Mouse (Mus musculus) hindbrain, embryonic 15.5 days (tissue): Measurements from ENCODE around the gene Lect2. TPM values are rescaled to one million over a fixed set of nuclear protein-coding genes. Genes with fewer than 3 reads are reported as not detected.

Experiments used
- ATAC-seq: fragments of 200-750 bp; cut with Nextera tagmentation; 2 replicates; pipeline ENCODE4 v1.8.0; 2017; ENCODE audit warnings: low read depth, moderate number of reproducible peaks, moderate TSS enrichment; ENCODE audit not compliant: low FRiP score
- H3K27ac ChIP-seq: fragments of 300-500 bp; sonication (generic); replicated peaks from 2 replicates; pipeline ENCODE4 v1.5.1; 2015; ENCODE audit warnings: mild to moderate bottlenecking, inconsistent platforms
- H3K27me3 ChIP-seq: fragments of 300-500 bp; sonication (generic); 2 replicates; pipeline ENCODE4 v1.6.1; 2015; ENCODE audit warnings: control low read depth, inconsistent platforms
- H3K36me3 ChIP-seq: fragments of 300-500 bp; sonication (generic); 2 replicates; pipeline ENCODE4 v1.6.1; 2015; ENCODE audit warnings: control low read depth, inconsistent platforms
- H3K4me1 ChIP-seq: fragments of 300-500 bp; sonication (generic); replicated peaks from 2 replicates; pipeline ENCODE4 v1.6.1; 2015; ENCODE audit warnings: control low read depth, inconsistent platforms
- H3K4me2 ChIP-seq: fragments of 300-500 bp; sonication (generic); 2 replicates; pipeline ENCODE4 v1.6.1; 2015; ENCODE audit warnings: moderate library complexity, mild to moderate bottlenecking, inconsistent platforms
- H3K4me3 ChIP-seq: fragments of 300-500 bp; sonication (generic); 2 replicates; pipeline ENCODE4 v1.5.1; 2015; ENCODE audit warnings: mild to moderate bottlenecking, inconsistent platforms
- H3K9ac ChIP-seq: fragments of 300-500 bp; sonication (generic); 2 replicates; pipeline ENCODE4 v1.6.1; 2015; ENCODE audit warnings: inconsistent platforms
- H3K9me3 ChIP-seq: fragments of 300-500 bp; sonication (generic); 2 replicates; pipeline ENCODE4 v1.6.1; 2016; ENCODE audit warnings: control low read depth, inconsistent platforms
- WGBS: fragments of 180-500 bp; shearing (Covaris S2); methylation state at CpG from one replicate; pipeline ENCODE4 v1.1.7; 2015; 5-methylcytosine and 5-hydroxymethylcytosine counted together
- polyA plus RNA-seq: library from polyadenylated mRNA; unstranded; fragments of >200 nt; fragmentation: Nextera tagmentation; extraction: Ambion mirVana; gene quantifications from 2 replicates; pipeline ENCODE4 v1.2.1, GENCODE M21; 2015

The Lect2 gene
- 0.18 TPM in 1 of 2 replicates, not detected in the other for polyA plus RNA-seq

- Histone ChIP-seq H3K27me3 (no peaks in the 10 kb centered on the region), H3K9ac (no peak within 1 kb of the TSS), H3K27ac (no peak within 1 kb of the TSS), H3K9me3 (no peaks in the 10 kb centered on the region), H3K4me3 (no peak within 1 kb of the TSS), H3K4me2 (no peak within 1 kb of the TSS), H3K36me3 (no peaks in the 10 kb centered on the region), H3K4me1 (no peaks in the 10 kb centered on the region; the same call in 1 of the 2 replicates)
- 62% methylated on average over 9 of the region's 9 CpGs for WGBS
- no peak for ATAC-seq
These were observed at the start of gene Lect2 for GRCm38 (mm10) chr13:56548401-56548800. Lect2 (minus strand) TSS chr13:56548502.

GRCm38 (mm10) chr13:56597296-56597695 is 49.0 kb upstream of the Lect2 start:
- Histone ChIP-seq H3K27ac (no peak overlapping the region), H3K36me3 (no peaks in the 10 kb centered on the region), H3K4me3 (no peak overlapping the region), H3K9me3 (no peaks in the 10 kb centered on the region), H3K4me1 (peaks cover 30% of the 10 kb centered on the region), H3K4me2 (no peak overlapping the region), H3K9ac (no peak overlapping the region), H3K27me3 (no peaks in the 10 kb centered on the region)
- ATAC-seq = 0 out of 2 replicates have a peak, but pooled peaks have one; percentile 24
- WGBS = 57% methylated on average over 4 of the region's 4 CpGs

- Histone ChIP-seq H3K4me1 (peaks cover 20% of the 10 kb centered on the region), H3K4me2 (no peak overlapping the region), H3K9ac (no peak overlapping the region), H3K27ac (no peak overlapping the region), H3K27me3 (no peaks in the 10 kb centered on the region), H3K4me3 (no peak overlapping the region), H3K36me3 (no peaks in the 10 kb centered on the region), H3K9me3 (no peaks in the 10 kb centered on the region)
- WGBS = 68% methylated on average over 8 of the region's 8 CpGs
- ATAC-seq = no peak
These were observed 46.9 kb upstream of the Lect2 start for GRCm38 (mm10) chr13:56595246-56595645.

- Histone ChIP-seq H3K4me1 (peaks cover 20% of the 10 kb centered on the region), H3K9ac (no peak overlapping the region), H3K9me3 (no peaks in the 10 kb centered on the region), H3K4me3 (no peak overlapping the region), H3K27me3 (no peaks in the 10 kb centered on the region), H3K4me2 (no peak overlapping the region), H3K36me3 (no peaks in the 10 kb centered on the region), H3K27ac (no peak overlapping the region)
- ATAC-seq = no peak
- WGBS = 71% methylated on average over 7 of the region's 7 CpGs
These were observed 45.7 kb upstream of the Lect2 start for GRCm38 (mm10) chr13:56593961-56594391.

GRCm38 (mm10) chr13:56593196-56593595 is 44.9 kb upstream of the Lect2 start:
- ATAC-seq = no peak
- no peaks in the 10 kb centered on the region for H3K9me3 ChIP-seq
- H3K9ac ChIP-seq = no peak overlapping the region
- WGBS = 91% methylated on average over 5 of the region's 5 CpGs
- H3K36me3 ChIP-seq = no peaks in the 10 kb centered on the region
- H3K27ac ChIP-seq = no peak overlapping the region
- peaks cover 19% of the 10 kb centered on the region for H3K4me1 ChIP-seq
- no peak overlapping the region for H3K4me3 ChIP-seq
- H3K27me3 ChIP-seq = no peaks in the 10 kb centered on the region
- H3K4me2 ChIP-seq = no peak overlapping the region

- no peaks in the 10 kb centered on the region for H3K27me3 ChIP-seq
- H3K27ac ChIP-seq = no peak overlapping the region
- no peaks in the 10 kb centered on the region for H3K9me3 ChIP-seq
- 0 out of 2 replicates have a peak, but pooled peaks cover 9% of the 10 kb centered on the region for H3K4me1 ChIP-seq
- 55% methylated on average over 2 of the region's 2 CpGs for WGBS
- H3K9ac ChIP-seq = no peak overlapping the region
- no peak overlapping the region for H3K4me3 ChIP-seq
- no peak for ATAC-seq
- no peak overlapping the region for H3K4me2 ChIP-seq
- H3K36me3 ChIP-seq = no peaks in the 10 kb centered on the region
These were observed 43.6 kb upstream of the Lect2 start for GRCm38 (mm10) chr13:56591939-56592338.

- H3K4me3 ChIP-seq = no peak overlapping the region
- WGBS = 93% methylated on average over 8 of the region's 8 CpGs
- no peaks in the 10 kb centered on the region for H3K9me3 ChIP-seq
- H3K27ac ChIP-seq = no peak overlapping the region
- ATAC-seq = no peak
- H3K36me3 ChIP-seq = no peaks in the 10 kb centered on the region
- 0 out of 2 replicates have a peak, but pooled peaks cover 9% of the 10 kb centered on the region for H3K4me1 ChIP-seq
- no peaks in the 10 kb centered on the region for H3K27me3 ChIP-seq
- H3K9ac ChIP-seq = no peak overlapping the region
- no peak overlapping the region for H3K4me2 ChIP-seq
These were observed 42.9 kb upstream of the Lect2 start for GRCm38 (mm10) chr13:56591191-56591590.

- 84% methylated on average over 5 of the region's 5 CpGs for WGBS
- 0 out of 2 replicates have a peak, but pooled peaks cover 9% of the 10 kb centered on the region for H3K4me1 ChIP-seq
- H3K36me3 ChIP-seq = no peaks in the 10 kb centered on the region
- no peak for ATAC-seq
- no peaks in the 10 kb centered on the region for H3K27me3 ChIP-seq
- H3K4me3 ChIP-seq = no peak overlapping the region
- H3K27ac ChIP-seq = no peak overlapping the region
- no peak overlapping the region for H3K9ac ChIP-seq
- no peaks in the 10 kb centered on the region for H3K9me3 ChIP-seq
- H3K4me2 ChIP-seq = no peak overlapping the region
These were observed 41.9 kb upstream of the Lect2 start for GRCm38 (mm10) chr13:56590202-56590601.

- no peaks in the 10 kb centered on the region for H3K36me3 ChIP-seq
- H3K27ac ChIP-seq = no peak overlapping the region
- H3K4me2 ChIP-seq = no peak overlapping the region
- ATAC-seq = no peak
- no peaks in the 10 kb centered on the region for H3K27me3 ChIP-seq
- H3K4me1 ChIP-seq = no peaks in the 10 kb centered on the region
- H3K4me3 ChIP-seq = no peak overlapping the region
- no peaks in the 10 kb centered on the region for H3K9me3 ChIP-seq
- H3K9ac ChIP-seq = no peak overlapping the region
- WGBS = 82% methylated on average over 14 of the region's 14 CpGs
These were observed 40.3 kb upstream of the Lect2 start for GRCm38 (mm10) chr13:56588454-56589117.

GRCm38 (mm10) chr13:56586046-56586445 is 37.7 kb upstream of the Lect2 start:
- Histone ChIP-seq H3K36me3 (no peaks in the 10 kb centered on the region), H3K27me3 (no peaks in the 10 kb centered on the region), H3K4me3 (no peak overlapping the region), H3K4me1 (peaks cover 18% of the 10 kb centered on the region), H3K9ac (no peak overlapping the region), H3K4me2 (no peak overlapping the region), H3K27ac (no peak overlapping the region), H3K9me3 (no peaks in the 10 kb centered on the region)
- no peak for ATAC-seq
- 91% methylated on average over 3 of the region's 3 CpGs for WGBS

- no peak for ATAC-seq
- Histone ChIP-seq H3K4me1 (peaks cover 21% of the 10 kb centered on the region), H3K9me3 (no peaks in the 10 kb centered on the region), H3K36me3 (no peaks in the 10 kb centered on the region), H3K9ac (no peak overlapping the region), H3K27ac (no peak overlapping the region), H3K4me2 (no peak overlapping the region), H3K4me3 (no peak overlapping the region), H3K27me3 (no peaks in the 10 kb centered on the region)
- WGBS = 20% methylated on average over 3 of the region's 3 CpGs
These were observed 34.4 kb upstream of the Lect2 start for GRCm38 (mm10) chr13:56582720-56583119.

- Histone ChIP-seq H3K9me3 (no peaks in the 10 kb centered on the region), H3K27ac (peak overlapping the region; percentile 55), H3K36me3 (no peaks in the 10 kb centered on the region), H3K9ac (peak overlapping the region; percentile 18; the same call in 1 of the 2 replicates), H3K4me1 (peaks cover 21% of the 10 kb centered on the region), H3K4me2 (peak overlapping the region; percentile 34), H3K27me3 (no peaks in the 10 kb centered on the region), H3K4me3 (no peak overlapping the region)
- peak; percentile 84 for ATAC-seq
- under 1% methylated on average over 6 of the region's 6 CpGs for WGBS
These were observed 33.7 kb upstream of the Lect2 start for GRCm38 (mm10) chr13:56581961-56582434.
